Mouse (Mus musculus): ENCODE results near the gene Stxbp1. TPM values are rescaled to one million over a fixed set of nuclear protein-coding genes. Genes with fewer than 3 reads are reported as not detected.
A peak's percentile ranks its signal among the peaks of the same experiment; 100 is the strongest.

Gene Stxbp1
- polyA plus RNA-seq, 1 experiment = 713 TPM

- Histone ChIP-seq H3K27ac (ENCODE audit: insufficient read depth, low read length) (peak overlapping the region; percentile 99), H3K4me3 (ENCODE audit: insufficient read depth, low read length) (peak overlapping the region; percentile 98), H3K4me1 (ENCODE audit: control insufficient read depth, insufficient read depth, low read length) (peaks cover 6% of the 10 kb centered on the region)
- TF ChIP-seq POLR2A (IDR thresholded peaks at IDR 0.05; ENCODE audit: extremely low read depth, insufficient read depth, low read length) (no peak), CTCF (IDR thresholded peaks at IDR 0.05; ENCODE audit: extremely low read depth, insufficient read depth, low read length) (no peak)
Observed at GRCm38 (mm10) chr2:32846101-32846804, 792 bp downstream of the Stxbp1 start.

- peaks cover 6% of the 10 kb centered on the region for H3K4me1 ChIP-seq (ENCODE audit: control insufficient read depth, insufficient read depth, low read length)
Observed at GRCm38 (mm10) chr2:32845572-32846100, 1.4 kb downstream of the Stxbp1 start.

GRCm38 (mm10) chr2:32842558-32842957 is 4.5 kb downstream of the Stxbp1 start:
- TF ChIP-seq POLR2A (IDR thresholded peaks at IDR 0.05; ENCODE audit: extremely low read depth, insufficient read depth, low read length) (no peak), CTCF (IDR thresholded peaks at IDR 0.05; ENCODE audit: extremely low read depth, insufficient read depth, low read length) (peak; percentile 44)
- Histone ChIP-seq H3K4me3 (ENCODE audit: insufficient read depth, low read length) (no peak overlapping the region), H3K27ac (ENCODE audit: insufficient read depth, low read length) (no peak overlapping the region), H3K4me1 (ENCODE audit: control insufficient read depth, insufficient read depth, low read length) (peaks cover 23% of the 10 kb centered on the region)

More at GRCm38 (mm10) chr2:32845572-32846100, 1.4 kb downstream of the Stxbp1 start:
- TF ChIP-seq POLR2A (IDR thresholded peaks at IDR 0.05; ENCODE audit: extremely low read depth, insufficient read depth, low read length) = no peak
- no peak for TF ChIP-seq CTCF (IDR thresholded peaks at IDR 0.05; ENCODE audit: extremely low read depth, insufficient read depth, low read length)
- H3K27ac ChIP-seq (ENCODE audit: insufficient read depth, low read length) = no peak overlapping the region
- H3K4me3 ChIP-seq (ENCODE audit: insufficient read depth, low read length) = peak overlapping the region; percentile 98

GRCm38 (mm10) chr2:32841099-32841498 is 5.9 kb downstream of the Stxbp1 start:
- no peak for TF ChIP-seq POLR2A (IDR thresholded peaks at IDR 0.05; ENCODE audit: extremely low read depth, insufficient read depth, low read length)
- no peak for TF ChIP-seq CTCF (IDR thresholded peaks at IDR 0.05; ENCODE audit: extremely low read depth, insufficient read depth, low read length)
- Histone ChIP-seq H3K4me1 (ENCODE audit: control insufficient read depth, insufficient read depth, low read length) (peaks cover 27% of the 10 kb centered on the region), H3K27ac (ENCODE audit: insufficient read depth, low read length) (no peak overlapping the region), H3K4me3 (ENCODE audit: insufficient read depth, low read length) (no peak overlapping the region)

GRCm38 (mm10) chr2:32839261-32839660 is 7.8 kb downstream of the Stxbp1 start:
- Histone ChIP-seq H3K4me3 (ENCODE audit: insufficient read depth, low read length) (no peak overlapping the region), H3K27ac (ENCODE audit: insufficient read depth, low read length) (peak overlapping the region; percentile 38), H3K4me1 (ENCODE audit: control insufficient read depth, insufficient read depth, low read length) (peaks cover 34% of the 10 kb centered on the region)
- TF ChIP-seq POLR2A (IDR thresholded peaks at IDR 0.05; ENCODE audit: extremely low read depth, insufficient read depth, low read length) (no peak), CTCF (IDR thresholded peaks at IDR 0.05; ENCODE audit: extremely low read depth, insufficient read depth, low read length) (no peak)

GRCm38 (mm10) chr2:32838147-32838884 is 8.7 kb downstream of the Stxbp1 start:
- TF ChIP-seq POLR2A (IDR thresholded peaks at IDR 0.05; ENCODE audit: extremely low read depth, insufficient read depth, low read length) = 0 out of 2 replicates have a peak, but pooled peaks have one; percentile 12
- no peak for TF ChIP-seq CTCF (IDR thresholded peaks at IDR 0.05; ENCODE audit: extremely low read depth, insufficient read depth, low read length)
- peaks cover 35% of the 10 kb centered on the region for H3K4me1 ChIP-seq (ENCODE audit: control insufficient read depth, insufficient read depth, low read length)

GRCm38 (mm10) chr2:32835588-32835987 is 11.5 kb downstream of the Stxbp1 start:
- peaks cover 33% of the 10 kb centered on the region for H3K4me1 ChIP-seq (ENCODE audit: control insufficient read depth, insufficient read depth, low read length)
- no peak for TF ChIP-seq POLR2A (IDR thresholded peaks at IDR 0.05; ENCODE audit: extremely low read depth, insufficient read depth, low read length)
- no peak for TF ChIP-seq CTCF (IDR thresholded peaks at IDR 0.05; ENCODE audit: extremely low read depth, insufficient read depth, low read length)
- no peak overlapping the region; the same call in 1 of the 2 replicates for H3K27ac ChIP-seq (ENCODE audit: insufficient read depth, low read length)
- H3K4me3 ChIP-seq (ENCODE audit: insufficient read depth, low read length) = no peak overlapping the region

More at GRCm38 (mm10) chr2:32838147-32838884, 8.7 kb downstream of the Stxbp1 start:
- Histone ChIP-seq H3K4me3 (ENCODE audit: insufficient read depth, low read length) (no peak overlapping the region), H3K27ac (ENCODE audit: insufficient read depth, low read length) (peak overlapping the region; percentile 38)

GRCm38 (mm10) chr2:32834496-32834895 is 12.5 kb downstream of the Stxbp1 start:
- TF ChIP-seq CTCF (IDR thresholded peaks at IDR 0.05; ENCODE audit: extremely low read depth, insufficient read depth, low read length) (no peak), POLR2A (IDR thresholded peaks at IDR 0.05; ENCODE audit: extremely low read depth, insufficient read depth, low read length) (no peak)
- Histone ChIP-seq H3K27ac (ENCODE audit: insufficient read depth, low read length) (peak overlapping the region; percentile 72; the same call in 1 of the 2 replicates), H3K4me3 (ENCODE audit: insufficient read depth, low read length) (no peak overlapping the region), H3K4me1 (ENCODE audit: control insufficient read depth, insufficient read depth, low read length) (peaks cover 31% of the 10 kb centered on the region)

GRCm38 (mm10) chr2:32828979-32829676 is 17.9 kb downstream of the Stxbp1 start:
- H3K4me1 ChIP-seq (ENCODE audit: control insufficient read depth, insufficient read depth, low read length) = peaks cover 19% of the 10 kb centered on the region
- H3K27ac ChIP-seq (ENCODE audit: insufficient read depth, low read length) = no peak overlapping the region
- no peak overlapping the region for H3K4me3 ChIP-seq (ENCODE audit: insufficient read depth, low read length)
- no peak for TF ChIP-seq CTCF (IDR thresholded peaks at IDR 0.05; ENCODE audit: extremely low read depth, insufficient read depth, low read length)
- 0 out of 2 replicates have a peak, but pooled peaks have one; percentile 16 for TF ChIP-seq POLR2A (IDR thresholded peaks at IDR 0.05; ENCODE audit: extremely low read depth, insufficient read depth, low read length)
